29 mouse cellular contexts compared by ENCODE assay signal in genomic region chr1:119446753-119447283, GRCm38 (mm10). TPM values are rescaled to one million over a fixed set of nuclear protein-coding genes. Genes with fewer than 3 reads are reported as not detected.
DNase-seq lines count a peak whose midpoint lies in the region; ATAC-seq and TF ChIP-seq lines count a peak whose summit lies in the region.
"Had no signal": no experiment of that assay in that cellular context is flagged by ENCODE, and none has a peak within 500 bp of the region (broad histone marks: within the 10 kb centered on the region; RNA-seq: fewer than 3 reads in every experiment).

No protein-coding gene starts in this region.

- peaks cover 4% of the 10 kb centered on the region; the same call in 1 of the 2 replicates for H3K4me1 ChIP-seq in heart, postnatal 0 days (ENCODE audit: control insufficient read depth, insufficient read depth)
- no peaks in the 10 kb centered on the region for H3K4me1 ChIP-seq in lung, adult 2 months (ENCODE audit: control insufficient read depth, insufficient read depth, low read length)
- no peaks in the 10 kb centered on the region; the same call in 1 of the 2 replicates for H3K4me1 ChIP-seq in forebrain, postnatal 0 days (ENCODE audit: insufficient read depth)
- H3K4me1 ChIP-seq: embryonic facial prominence, embryonic 12.5 days; embryonic facial prominence, embryonic 15.5 days; hindbrain, embryonic 10.5 days; intestine, embryonic 15.5 days had no signal

- no peak overlapping the region for H3K4me2 ChIP-seq in heart, postnatal 0 days (ENCODE audit: low read depth, low read length)
- H3K4me2 ChIP-seq in forebrain, postnatal 0 days (ENCODE audit: low read depth), result no peak overlapping the region
- H3K4me2 ChIP-seq: embryonic facial prominence, embryonic 12.5 days; embryonic facial prominence, embryonic 15.5 days; heart, embryonic 13.5 days; hindbrain, embryonic 13.5 days; intestine, embryonic 15.5 days had no signal

- H3K9ac ChIP-seq in heart, postnatal 0 days (replicated peaks; ENCODE audit: low read depth, low read length), result no peak overlapping the region
- no peak overlapping the region for H3K9ac ChIP-seq in forebrain, postnatal 0 days
- H3K9ac ChIP-seq: embryonic facial prominence, embryonic 12.5 days; embryonic facial prominence, embryonic 15.5 days; heart, embryonic 13.5 days; hindbrain, embryonic 13.5 days; intestine, embryonic 15.5 days had no signal

- no peak for TF ChIP-seq CTCF in heart, postnatal 0 days (IDR thresholded peaks at IDR 0.05; ENCODE audit: low read depth)
- TF ChIP-seq CTCF in lung, adult 2 months (IDR thresholded peaks at IDR 0.05; ENCODE audit: insufficient read depth, low read length), result no peak
- TF ChIP-seq CTCF in forebrain, postnatal 0 days (IDR thresholded peaks at IDR 0.05; ENCODE audit: low read depth), result no peak

- no peak for TF ChIP-seq POLR2A in lung, adult 2 months (IDR thresholded peaks at IDR 0.05; ENCODE audit: borderline replicate concordance, extremely low read depth, low read depth, low read length)

- H3K36me3 ChIP-seq in heart, postnatal 0 days (replicated peaks; ENCODE audit: control insufficient read depth, insufficient read depth, low read length), result no peaks in the 10 kb centered on the region
- no peaks in the 10 kb centered on the region for H3K36me3 ChIP-seq in forebrain, postnatal 0 days (ENCODE audit: insufficient read depth)
- H3K36me3 ChIP-seq: embryonic facial prominence, embryonic 12.5 days; embryonic facial prominence, embryonic 15.5 days; G1E; heart, embryonic 13.5 days; hindbrain, embryonic 10.5 days; hindbrain, embryonic 13.5 days; intestine, embryonic 15.5 days had no signal

- H3K9me3 ChIP-seq in heart, postnatal 0 days (replicated peaks; ENCODE audit: control insufficient read depth, low read length), result no peaks in the 10 kb centered on the region
- no peaks in the 10 kb centered on the region for H3K9me3 ChIP-seq in forebrain, postnatal 0 days (ENCODE audit: low read length)
- H3K9me3 ChIP-seq: embryonic facial prominence, embryonic 12.5 days; embryonic facial prominence, embryonic 15.5 days; G1E; heart, embryonic 13.5 days; hindbrain, embryonic 10.5 days; hindbrain, embryonic 13.5 days; intestine, embryonic 15.5 days had no signal

- TF ChIP-seq EP300 in heart, postnatal 0 days (IDR thresholded peaks at IDR 0.05; ENCODE audit: low read depth), result no peak

- WGBS in heart, postnatal 0 days, result 45% methylated on average over 10 of the region's 10 CpGs
- WGBS in lung, adult 2 months, result 37% methylated on average over 10 of the region's 10 CpGs
- WGBS in forebrain, postnatal 0 days, result 66% methylated on average over 10 of the region's 10 CpGs

- peak; percentile 31 for DNase-seq in heart, postnatal 0 days (ENCODE audit: low spot score)
- DNase-seq in heart, postnatal 4 days, result no peak
- DNase-seq in lung, postnatal 10 days, result peak; percentile 30
- no peak for DNase-seq in lung, adult 2 months
- DNase-seq in forebrain, postnatal 0 days, result no peak
- no peak for DNase-seq in thymus, postnatal 10 days (ENCODE audit: low spot score in 2 of 2)
- DNase-seq: adrenal gland, postnatal 10 days; adrenal gland, postnatal 36 days; B cell, adult 2 months; cerebellum, adult 11 months; cerebellum, adult 2 months; cerebellum, adult 9-11 months; cerebellum, postnatal 25 days; gastrocnemius, postnatal 10 days; gastrocnemius, postnatal 36 days had no signal

- no peak for ATAC-seq in heart, postnatal 0 days (ENCODE audit: insufficient read depth, low read depth)
- ATAC-seq in granulocyte monocyte progenitor cell, adult 5-6 weeks (replicated peaks; ENCODE audit: poor library complexity, severe bottlenecking), result peak; percentile 33; the same call in 1 of the 2 replicates
- ATAC-seq in megakaryocyte progenitor cell, adult 5-6 weeks (replicated peaks; ENCODE audit: poor library complexity), result peak; percentile 48; the same call in 1 of the 2 replicates
- no peak for ATAC-seq in forebrain, postnatal 0 days
- ATAC-seq: forebrain, embryonic 14.5 days; hindbrain, embryonic 16.5 days; intestine, embryonic 15.5 days; Patski had no signal

- no peaks in the 10 kb centered on the region for H3K27me3 ChIP-seq in heart, postnatal 0 days (ENCODE audit: control insufficient read depth, insufficient read depth, low read length)
- H3K27me3 ChIP-seq in forebrain, postnatal 0 days (ENCODE audit: insufficient read depth, low read length), result no peaks in the 10 kb centered on the region
- H3K27me3 ChIP-seq: CH12.LX; embryonic facial prominence, embryonic 12.5 days; embryonic facial prominence, embryonic 15.5 days; hindbrain, embryonic 13.5 days; intestine, embryonic 15.5 days had no signal

- no peak overlapping the region for H3K4me3 ChIP-seq in heart, postnatal 0 days (ENCODE audit: low read depth, low read length)
- H3K4me3 ChIP-seq in lung, adult 2 months (replicated peaks; ENCODE audit: extremely low read depth, low read depth, low read length), result no peak overlapping the region
- no peak overlapping the region for H3K4me3 ChIP-seq in forebrain, postnatal 0 days (ENCODE audit: low read depth, low read length)
- H3K4me3 ChIP-seq: embryonic facial prominence, embryonic 12.5 days; embryonic facial prominence, embryonic 15.5 days; heart, embryonic 13.5 days; hindbrain, embryonic 10.5 days; hindbrain, embryonic 13.5 days; intestine, embryonic 15.5 days had no signal

- H3K27ac ChIP-seq in heart, postnatal 0 days (ENCODE audit: low read depth), result no peak overlapping the region
- no peak overlapping the region for H3K27ac ChIP-seq in forebrain, postnatal 0 days (ENCODE audit: low read depth, low read length)
- H3K27ac ChIP-seq: embryonic facial prominence, embryonic 12.5 days; embryonic facial prominence, embryonic 15.5 days; heart, embryonic 13.5 days; hindbrain, embryonic 10.5 days; hindbrain, embryonic 13.5 days; intestine, embryonic 15.5 days had no signal

RNA-seq across cellular contexts. Expression of gene Inhbb, which starts 24.8 kb away (rescaled TPM):
- 1.2 and 1.7 TPM in 2 replicates for total RNA-seq in heart, postnatal 0 days (2014; rRNA removed; ENCODE audit: low replicate concordance)
- polyA plus RNA-seq in heart, postnatal 0 days (2015; fragmentation: Nextera tagmentation; extraction: Ambion mirVana), result 0.36 and 0.45 TPM in 2 replicates
- 1 to 10 TPM; 1.4 to 1.8 TPM for total RNA-seq in heart, postnatal 4 days (2021)
- 6.8 and 11.0 TPM in 2 replicates for polyA plus RNA-seq in lung, adult 2 months (2012; rRNA removed)
- total RNA-seq in granulocyte monocyte progenitor cell, adult 5-6 weeks (2014; fragmentation: Nextera tagmentation), result not detected in 2 replicates
- total RNA-seq in granulocyte monocyte progenitor cell, adult 5-6 weeks (2017), result not detected in 2 replicates
- not detected in 2 replicates for total RNA-seq in megakaryocyte progenitor cell, adult 5-6 weeks (2015)
- not detected in 2 replicates for total RNA-seq in megakaryocyte progenitor cell, adult 5-6 weeks (2017)
- total RNA-seq in forebrain, postnatal 0 days (2014; rRNA removed), result 5.8 and 6.0 TPM in 2 replicates
- 4.1 and 4.2 TPM in 2 replicates for polyA plus RNA-seq in forebrain, postnatal 0 days (2015; fragmentation: Nextera tagmentation; extraction: Ambion mirVana)
- total RNA-seq: CH12.LX; common myeloid progenitor, adult 5-6 weeks had no signal
- polyA plus RNA-seq: G1E had no signal

RNA-seq across cellular contexts. Expression of gene Ralb, which starts 57.8 kb away (rescaled TPM):
- total RNA-seq in heart, postnatal 0 days (2014; rRNA removed; ENCODE audit: low replicate concordance), result 74.4 and 86.2 TPM in 2 replicates
- 86.0 and 91.0 TPM in 2 replicates for polyA plus RNA-seq in heart, postnatal 0 days (2015; fragmentation: Nextera tagmentation; extraction: Ambion mirVana)
- 10 to 100 TPM; 59.2 to 62.2 TPM for total RNA-seq in heart, postnatal 4 days (2021)
- 47.9 and 54.1 TPM in 2 replicates for polyA plus RNA-seq in lung, adult 2 months (2012; rRNA removed)
- total RNA-seq in granulocyte monocyte progenitor cell, adult 5-6 weeks (2014; fragmentation: Nextera tagmentation), result 24.0 and 26.9 TPM in 2 replicates
- total RNA-seq in granulocyte monocyte progenitor cell, adult 5-6 weeks (2017), result 22.7 and 27.5 TPM in 2 replicates
- 10.4 and 12.1 TPM in 2 replicates for total RNA-seq in megakaryocyte progenitor cell, adult 5-6 weeks (2015)
- total RNA-seq in megakaryocyte progenitor cell, adult 5-6 weeks (2017), result 23.6 and 24.3 TPM in 2 replicates
- total RNA-seq in forebrain, postnatal 0 days (2014; rRNA removed), result 40.6 and 41.4 TPM in 2 replicates
- 55.1 and 57.3 TPM in 2 replicates for polyA plus RNA-seq in forebrain, postnatal 0 days (2015; fragmentation: Nextera tagmentation; extraction: Ambion mirVana)

Comparison
In these comparisons a context has a peak if more than half of its experiments do, and no peak if none do; other contexts are left out.
1. DNase-seq: peak in heart, postnatal 0 days (single experiment) and lung, postnatal 10 days (single experiment); none in heart, postnatal 4 days (single experiment), lung, adult 2 months (single experiment), forebrain, postnatal 0 days (single experiment) and thymus, postnatal 10 days (0 of 2).
2. ATAC-seq: peak in granulocyte monocyte progenitor cell, adult 5-6 weeks (single experiment) and megakaryocyte progenitor cell, adult 5-6 weeks (single experiment); none in heart, postnatal 0 days (single experiment) and forebrain, postnatal 0 days (single experiment).